8 mouse cellular contexts compared by ENCODE assay signal in genomic region chr7:83883276-83884020, GRCm38 (mm10). TPM values are rescaled to one million over a fixed set of nuclear protein-coding genes. Genes with fewer than 3 reads are reported as not detected.
DNase-seq lines count a peak whose midpoint lies in the region; ATAC-seq and TF ChIP-seq lines count a peak whose summit lies in the region.

No protein-coding gene starts in this region.

- under 1% methylated on average over 70 of the region's 91 CpGs for WGBS in hindbrain, embryonic 12.5 days

- H3K36me3 ChIP-seq in MEL (ENCODE audit: control insufficient read depth in 1 of 2, insufficient read depth in 2 of 2, low read length in 2 of 2): peaks cover 0 to 37% of the 10 kb centered on the region in 2 experiments; a peak in 2 of 4 replicates
- H3K36me3 ChIP-seq in hindbrain, embryonic 12.5 days: no peaks in the 10 kb centered on the region
- H3K36me3 ChIP-seq in megakaryocyte, embryonic 14.5 days (replicated peaks; ENCODE audit: low read length): peaks cover 19% of the 10 kb centered on the region

- H3K27ac ChIP-seq in MEL (ENCODE audit: control insufficient read depth, low read depth, low read length): peak overlapping the region; percentile 98
- peak overlapping the region; percentile 78 for H3K27ac ChIP-seq in brown adipose tissue, adult 24 weeks (replicated peaks; ENCODE audit: low read depth, low read length)
- peak overlapping the region; percentile 95 for H3K27ac ChIP-seq in hindbrain, embryonic 12.5 days

- peak overlapping the region; percentile 83 to 93 for H3K4me3 ChIP-seq in MEL (ENCODE audit: control insufficient read depth in 1 of 2, insufficient read depth in 1 of 2, low read depth in 2 of 2, low read length in 2 of 2)
- H3K4me3 ChIP-seq in brown adipose tissue, adult 24 weeks (ENCODE audit: insufficient read depth, low read depth, low read length): peak overlapping the region; percentile 90
- H3K4me3 ChIP-seq in hindbrain, embryonic 12.5 days: peak overlapping the region; percentile 82
- H3K4me3 ChIP-seq in megakaryocyte, embryonic 14.5 days (replicated peaks): peak overlapping the region; percentile 98

- peak overlapping the region; percentile 97 for H3K9ac ChIP-seq in MEL (ENCODE audit: control insufficient read depth, low read depth, low read length, poor library complexity, severe bottlenecking)
- H3K9ac ChIP-seq in hindbrain, embryonic 12.5 days: peak overlapping the region; percentile 89

- H3K27me3 ChIP-seq in MEL (ENCODE audit: control insufficient read depth in 1 of 2, insufficient read depth in 2 of 2, low read length in 2 of 2): no peaks in the 10 kb centered on the region
- H3K27me3 ChIP-seq in hindbrain, embryonic 12.5 days: no peaks in the 10 kb centered on the region; the same call in 1 of the 2 replicates
- H3K27me3 ChIP-seq in megakaryocyte, embryonic 14.5 days (replicated peaks): no peaks in the 10 kb centered on the region

- H3K9me3 ChIP-seq in MEL (replicated peaks; ENCODE audit: insufficient read depth, low read length): no peaks in the 10 kb centered on the region
- H3K9me3 ChIP-seq in hindbrain, embryonic 12.5 days (replicated peaks): no peaks in the 10 kb centered on the region
- peaks cover 6% of the 10 kb centered on the region for H3K9me3 ChIP-seq in megakaryocyte, embryonic 14.5 days

- DNase-seq in MEL (ENCODE audit: low read depth, low spot score): peak; percentile 68
- DNase-seq in frontal cortex, postnatal 14 days (ENCODE audit: low spot score in 2 of 2): peak; percentile 27 to 39
- DNase-seq in left cerebral cortex, adult 8-10 months (ENCODE audit: low spot score in 2 of 2): peak; percentile 44 to 60
- peak; percentile 62 for DNase-seq in right cerebral cortex, adult 18-20 months
- peak; percentile 35 for DNase-seq in urinary bladder, postnatal 10 days (ENCODE audit: low spot score)

- no peak for TF ChIP-seq POLR2A in MEL (IDR thresholded peaks at IDR 0.05; ENCODE audit: control insufficient read depth in 1 of 2, insufficient read depth in 1 of 2, low read depth in 1 of 2, low read length in 2 of 2, poor library complexity in 1 of 2)

- peak; percentile 75 for ATAC-seq in hindbrain, embryonic 12.5 days (ENCODE audit: low FRiP score)

- peak overlapping the region; percentile 95 for H3K4me2 ChIP-seq in hindbrain, embryonic 12.5 days (replicated peaks)

- no peak for TF ChIP-seq RAD21 in MEL (IDR thresholded peaks at IDR 0.05; ENCODE audit: low read depth, low read length)

- peaks cover 28% of the 10 kb centered on the region for H3K79me2 ChIP-seq in MEL (ENCODE audit: control insufficient read depth, insufficient read depth, low read length, poor library complexity)

- TF ChIP-seq CTCF in MEL (IDR thresholded peaks at IDR 0.05 in 2 of 3, conservative IDR thresholded peaks at IDR 0.05 in 1 of 3; ENCODE audit: control insufficient read depth in 1 of 3, insufficient read depth in 1 of 3, low read depth in 2 of 3, low read length in 3 of 3, poor library complexity in 1 of 3, severe bottlenecking in 1 of 3): 0 out of 6 replicates have a peak, but pooled peaks of 1 of the 3 experiments have one; percentile 4

- no peak for TF ChIP-seq EP300 in MEL (IDR thresholded peaks at IDR 0.05; ENCODE audit: low read depth in 1 of 2, low read length in 2 of 2)

- peaks cover 5 to 24% of the 10 kb centered on the region in 2 experiments for H3K4me1 ChIP-seq in MEL (ENCODE audit: control insufficient read depth in 1 of 2, insufficient read depth in 2 of 2, low read length in 2 of 2)
- peaks cover 18% of the 10 kb centered on the region for H3K4me1 ChIP-seq in brown adipose tissue, adult 24 weeks (ENCODE audit: control insufficient read depth, insufficient read depth, insufficient read length, low read length)
- H3K4me1 ChIP-seq in hindbrain, embryonic 12.5 days: peaks cover 46% of the 10 kb centered on the region
- H3K4me1 ChIP-seq in megakaryocyte, embryonic 14.5 days: peaks cover 60% of the 10 kb centered on the region

TF ChIP-seq in MEL, 35 proteins besides CTCF, POLR2A, EP300 and RAD21:
- TF ChIP-seq HCFC1 (IDR thresholded peaks at IDR 0.05; ENCODE audit: low read depth, low read length) (no peak), ZC3H11A (IDR thresholded peaks at IDR 0.05; ENCODE audit: low read depth, low read length) (no peak), NELFE (IDR thresholded peaks at IDR 0.05; ENCODE audit: low read depth, low read length) (no peak), POLR2AphosphoS5 (IDR thresholded peaks at IDR 0.05; ENCODE audit: borderline replicate concordance, low read depth, low read length) (no peak), SIN3A (IDR thresholded peaks at IDR 0.05; ENCODE audit: low read length) (peak; percentile 49), CHD1 (IDR thresholded peaks at IDR 0.05; ENCODE audit: low read depth, low read length) (no peak), KAT2A (conservative IDR thresholded peaks at IDR 0.05; ENCODE audit: low read depth, low read length) (no peak), POLR2AphosphoS2 (IDR thresholded peaks at IDR 0.05; ENCODE audit: low read length) (no peak), GABPA (IDR thresholded peaks at IDR 0.05; ENCODE audit: low read depth, low read length) (no peak), TAL1 (IDR thresholded peaks at IDR 0.05; ENCODE audit: low read length) (no peak), MYB (IDR thresholded peaks at IDR 0.05; ENCODE audit: low read depth, low read length) (no peak), RCOR1 (IDR thresholded peaks at IDR 0.05; ENCODE audit: low read depth, low read length) (no peak), ZKSCAN1 (IDR thresholded peaks at IDR 0.05; ENCODE audit: low read depth, low read length) (no peak), TBP (IDR thresholded peaks at IDR 0.05; ENCODE audit: low read depth, low read length) (no peak), MYC (IDR thresholded peaks at IDR 0.05; ENCODE audit: low read depth, low read length) (peak; percentile 8; the same call in 1 of the 2 replicates), MXI1 (IDR thresholded peaks at IDR 0.05; ENCODE audit: low read depth, low read length) (peak; percentile 80), MAX (IDR thresholded peaks at IDR 0.05; ENCODE audit: low read length) (peak; percentile 36; the same call in 1 of the 2 replicates), E2F4 (IDR thresholded peaks at IDR 0.05; ENCODE audit: borderline replicate concordance, low read depth, low read length) (no peak), MAFK (IDR thresholded peaks at IDR 0.05; ENCODE audit: borderline replicate concordance, low read depth, low read length) (no peak), JUND (IDR thresholded peaks at IDR 0.05; ENCODE audit: low read depth, low read length) (no peak), SMC3 (IDR thresholded peaks at IDR 0.05; ENCODE audit: low read depth, low read length) (no peak), MAZ (IDR thresholded peaks at IDR 0.05; ENCODE audit: low read depth, low read length) (no peak), USF2 (IDR thresholded peaks at IDR 0.05; ENCODE audit: borderline replicate concordance in 1 of 2, insufficient read depth in 1 of 2, low read depth in 1 of 2, low read length in 2 of 2) (no peak), CHD2 (IDR thresholded peaks at IDR 0.05; ENCODE audit: low read length) (no peak), USF1 (IDR thresholded peaks at IDR 0.05; ENCODE audit: low read depth, low read length) (peak; percentile 17; the same call in 1 of the 2 replicates), GATA1 (IDR thresholded peaks at IDR 0.05; ENCODE audit: low read depth, low read length) (no peak), UBTF (IDR thresholded peaks at IDR 0.05; ENCODE audit: borderline replicate concordance, insufficient read depth, low read depth, low read length) (0 out of 2 replicates have a peak, but pooled peaks have one; percentile 46), TCF12 (IDR thresholded peaks at IDR 0.05; ENCODE audit: low read depth, low read length) (no peak), NRF1 (IDR thresholded peaks at IDR 0.05; ENCODE audit: insufficient read depth, low read depth, low read length, poor library complexity, severe bottlenecking) (no peak), ZMIZ1 (IDR thresholded peaks at IDR 0.05; ENCODE audit: low read depth, low read length) (no peak), BHLHE40 (IDR thresholded peaks at IDR 0.05; ENCODE audit: borderline replicate concordance, low read depth, low read length) (no peak), ZNF384 (IDR thresholded peaks at IDR 0.05; ENCODE audit: low read depth, low read length) (no peak)

RNA-seq across cellular contexts. Expression of gene Tlnrd1, which starts 0.7 kb away (rescaled TPM):
- total RNA-seq in MEL (2012; rRNA removed): 7.5 and 8.8 TPM in 2 replicates
- 10 to 100 TPM in 1 of 2 experiments, not detected in 1; 18.0 TPM for polyA plus RNA-seq in MEL (2012; ENCODE audit: insufficient read depth in 1 of 2, insufficient read length in 2 of 2, low read depth in 1 of 2, low replicate concordance in 2 of 2, missing spikeins in 1 of 2)
- 6.5 and 8.8 TPM in 2 replicates for polyA plus RNA-seq in brown adipose tissue, adult 24 weeks (2012; ENCODE audit: insufficient read depth, insufficient read length, missing spikeins)
- polyA plus RNA-seq in hindbrain, embryonic 12.5 days (2016; fragmentation: Nextera tagmentation; extraction: Ambion mirVana): 19.0 and 21.8 TPM in 2 replicates
- 10 to 100 TPM; 22.3 to 26.4 (median 24.2) TPM for total RNA-seq in left cerebral cortex, adult 8-10 months (2022)
- polyA plus RNA-seq in megakaryocyte, embryonic 14.5 days (2012; ENCODE audit: insufficient read depth, low replicate concordance): 23.5 and 35.1 TPM in 2 replicates

RNA-seq across cellular contexts. Expression of gene Mesd, which starts 0.8 kb away (rescaled TPM):
- total RNA-seq in MEL (2012; rRNA removed): 75.8 and 83.3 TPM in 2 replicates
- polyA plus RNA-seq in MEL (2012; ENCODE audit: insufficient read depth in 1 of 2, insufficient read length in 2 of 2, low read depth in 1 of 2, low replicate concordance in 2 of 2, missing spikeins in 1 of 2): 100 to 1,000 TPM in 1 of 2 experiments, 10 to 100 TPM in 1; 64.5 to 135 TPM
- polyA plus RNA-seq in brown adipose tissue, adult 24 weeks (2012; ENCODE audit: insufficient read depth, insufficient read length, missing spikeins): 19.9 and 33.7 TPM in 2 replicates
- 91.1 and 95.7 TPM in 2 replicates for polyA plus RNA-seq in hindbrain, embryonic 12.5 days (2016; fragmentation: Nextera tagmentation; extraction: Ambion mirVana)
- 10 to 100 TPM; 61.7 to 70.5 (median 69.1) TPM for total RNA-seq in left cerebral cortex, adult 8-10 months (2022)
- 34.7 and 35.8 TPM in 2 replicates for polyA plus RNA-seq in megakaryocyte, embryonic 14.5 days (2012; ENCODE audit: insufficient read depth, low replicate concordance)

Comparison
In these comparisons a context has a peak if more than half of its experiments do, and no peak if none do; other contexts are left out.
1. Peak in every context shown above with its lines: DNase-seq, ATAC-seq, H3K4me3 ChIP-seq and H3K27ac ChIP-seq.